Mouse (Mus musculus) ES-Bruce4 (cell line): Measurements from ENCODE around the gene Prkar1b. TPM values are rescaled to one million over a fixed set of nuclear protein-coding genes. Genes with fewer than 3 reads are reported as not detected.
A peak's percentile ranks its signal among the peaks of the same experiment; 100 is the strongest.

ENCODE experiments used
- H3K27ac ChIP-seq: 2 replicates; pipeline ENCODE4 v1.5.1; 2012; ENCODE audit warnings: low read length, inconsistent platforms; ENCODE audit not compliant: insufficient read depth
- H3K27me3 ChIP-seq: 2 replicates; pipeline ENCODE4 v1.6.1; 2012; ENCODE audit warnings: mild to moderate bottlenecking, low read length, inconsistent platforms; ENCODE audit not compliant: control insufficient read depth, poor library complexity, insufficient read depth, severe bottlenecking
- H3K36me3 ChIP-seq: 2 replicates; pipeline ENCODE4 v1.6.1; 2012; ENCODE audit warnings: inconsistent platforms, mild to moderate bottlenecking, low read length, moderate library complexity; ENCODE audit not compliant: control insufficient read depth, poor library complexity, insufficient read depth, severe bottlenecking
- H3K4me1 ChIP-seq: one replicate; pipeline ENCODE4 v1.8.1; 2011; ENCODE audit warnings: low read length; ENCODE audit not compliant: control insufficient read depth, insufficient read depth
- H3K4me3 ChIP-seq: 2 replicates; pipeline ENCODE4 v1.5.1; 2011; ENCODE audit warnings: low read depth, mild to moderate bottlenecking, low read length
- H3K9ac ChIP-seq: 2 replicates; pipeline ENCODE4 v1.6.1; 2012; ENCODE audit warnings: low read depth, mild to moderate bottlenecking, inconsistent platforms; ENCODE audit not compliant: poor library complexity, severe bottlenecking
- H3K9me3 ChIP-seq: replicated peaks from 2 replicates; pipeline ENCODE4 v1.6.1; 2012; ENCODE audit warnings: mild to moderate bottlenecking, low read length, inconsistent platforms; ENCODE audit not compliant: control insufficient read depth, poor library complexity, insufficient read depth, severe bottlenecking
- CTCF ChIP-seq: IDR thresholded peaks from one replicate; pipeline ENCODE4 v1.8.1; 2011; ENCODE audit warnings: low read depth, low read length
- EP300 ChIP-seq: IDR thresholded peaks from 2 replicates; pipeline ENCODE4 v1.6.1; 2011; ENCODE audit warnings: low read depth, low read length; ENCODE audit not compliant: insufficient read depth
- POLR2A ChIP-seq: IDR thresholded peaks from one replicate; pipeline ENCODE4 v1.8.1; 2011; ENCODE audit warnings: low read length; ENCODE audit not compliant: insufficient read depth
- polyA plus RNA-seq: library from polyadenylated mRNA; stranded (reverse); fragments of >200 nt; gene quantifications from 2 replicates; pipeline ENCODE4 v1.2.4, GENCODE M21; 2011; ENCODE audit warnings: low read depth; ENCODE audit not compliant: missing spikeins, insufficient read depth, insufficient read length

Prkar1b gene
- polyA plus RNA-seq, 1 experiment = 8.2 TPM

DNA sequence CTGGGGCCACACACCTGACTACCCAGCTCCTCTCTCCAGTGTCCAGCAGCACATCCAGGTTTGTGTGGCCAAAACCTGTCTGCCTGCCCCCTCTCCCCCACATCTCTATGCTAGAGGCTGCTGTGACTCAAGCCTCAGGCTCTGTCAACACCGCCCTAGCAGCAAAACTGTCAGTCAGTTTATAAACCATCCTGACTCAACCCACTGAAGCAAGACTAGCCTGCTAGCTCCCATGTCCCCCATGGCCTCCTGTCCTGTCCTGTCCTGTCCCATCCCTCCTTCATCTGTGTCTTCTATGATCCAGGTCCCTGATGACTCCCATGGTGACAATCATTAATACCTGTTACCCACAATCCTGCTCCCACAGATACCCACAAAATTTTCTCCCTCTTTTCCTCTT is 59.6 kb downstream of the Prkar1b start:
- Histone ChIP-seq H3K4me1 (no peaks in the 10 kb centered on the region), H3K36me3 (no peaks in the 10 kb centered on the region), H3K9me3 (no peaks in the 10 kb centered on the region), H3K9ac (no peak overlapping the region), H3K27ac (no peak overlapping the region), H3K4me3 (no peak overlapping the region), H3K27me3 (no peaks in the 10 kb centered on the region)
- TF ChIP-seq POLR2A (no peak), CTCF (no peak), EP300 (no peak)

GRCm38 (mm10) chr5:139088173-139088572 is 61.6 kb downstream of the Prkar1b start:
- Histone ChIP-seq H3K4me3 (no peak overlapping the region), H3K27ac (no peak overlapping the region), H3K27me3 (no peaks in the 10 kb centered on the region), H3K36me3 (no peaks in the 10 kb centered on the region), H3K9me3 (no peaks in the 10 kb centered on the region), H3K9ac (no peak overlapping the region), H3K4me1 (no peaks in the 10 kb centered on the region)
- no peak for TF ChIP-seq EP300
- TF ChIP-seq POLR2A = no peak
- TF ChIP-seq CTCF = peak; percentile 82

GRCm38 (mm10) chr5:139084831-139085519 is 64.8 kb downstream of the Prkar1b start:
- Histone ChIP-seq H3K36me3 (no peaks in the 10 kb centered on the region), H3K9ac (no peak overlapping the region), H3K4me3 (no peak overlapping the region), H3K9me3 (no peaks in the 10 kb centered on the region), H3K27ac (no peak overlapping the region), H3K4me1 (no peaks in the 10 kb centered on the region), H3K27me3 (no peaks in the 10 kb centered on the region)
- TF ChIP-seq CTCF = peak; percentile 85
- TF ChIP-seq POLR2A = no peak

- H3K4me1 ChIP-seq = no peaks in the 10 kb centered on the region
- no peak overlapping the region for H3K27ac ChIP-seq
- H3K9ac ChIP-seq = no peak overlapping the region
- no peaks in the 10 kb centered on the region for H3K36me3 ChIP-seq
- TF ChIP-seq CTCF = no peak
- TF ChIP-seq EP300 = no peak
- TF ChIP-seq POLR2A = no peak
- no peaks in the 10 kb centered on the region for H3K9me3 ChIP-seq
- no peaks in the 10 kb centered on the region for H3K27me3 ChIP-seq
- H3K4me3 ChIP-seq = no peak overlapping the region
These were observed 65.5 kb downstream of the Prkar1b start for GRCm38 (mm10) chr5:139084302-139084701.

DNA sequence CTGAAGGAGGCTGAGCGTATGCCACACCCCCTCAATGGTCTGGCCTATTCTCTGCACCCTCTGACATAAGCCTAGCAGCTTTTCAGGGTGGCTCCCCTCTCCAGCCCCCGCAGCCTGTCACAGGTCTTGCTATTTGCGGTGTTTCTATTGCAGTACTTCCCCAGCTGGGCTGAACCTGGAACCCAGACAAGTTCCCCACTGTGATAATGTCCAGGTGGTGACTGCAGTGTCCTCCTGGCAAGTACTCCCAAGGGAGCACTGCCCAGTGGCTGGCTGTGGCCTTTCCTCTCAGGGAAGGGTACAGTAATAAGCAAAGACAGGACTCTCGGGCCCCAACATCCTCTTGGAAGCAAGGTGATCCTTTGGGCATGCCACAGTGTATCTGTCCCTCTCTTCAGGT is 66.0 kb downstream of the Prkar1b start:
- no peaks in the 10 kb centered on the region for H3K4me1 ChIP-seq
- H3K4me3 ChIP-seq = no peak overlapping the region
- no peaks in the 10 kb centered on the region for H3K27me3 ChIP-seq
- no peak overlapping the region for H3K9ac ChIP-seq
- TF ChIP-seq EP300 (no peak), POLR2A (no peak), CTCF (no peak)
- no peaks in the 10 kb centered on the region for H3K36me3 ChIP-seq
- no peaks in the 10 kb centered on the region for H3K9me3 ChIP-seq
- no peak overlapping the region for H3K27ac ChIP-seq

GRCm38 (mm10) chr5:139081370-139081769 is 68.4 kb downstream of the Prkar1b start:
- H3K9ac ChIP-seq = no peak overlapping the region
- no peaks in the 10 kb centered on the region for H3K4me1 ChIP-seq
- H3K27me3 ChIP-seq = no peaks in the 10 kb centered on the region
- no peaks in the 10 kb centered on the region for H3K36me3 ChIP-seq
- TF ChIP-seq EP300 (no peak), POLR2A (no peak), CTCF (no peak)
- H3K4me3 ChIP-seq = no peak overlapping the region
- no peaks in the 10 kb centered on the region for H3K9me3 ChIP-seq
- no peak overlapping the region for H3K27ac ChIP-seq
